Mouse (Mus musculus) olfactory bulb, adult 2 months (tissue): ENCODE data around the gene 4930447C04Rik.
A peak's percentile ranks its signal among the peaks of the same experiment; 100 is the strongest.

ENCODE experiments used
- CTCF ChIP-seq: fragments of 200-500 bp; IDR thresholded peaks from 2 replicates; pipeline ENCODE4 v1.5.1; 2012; ENCODE audit warnings: low read depth, mild to moderate bottlenecking, low read length, moderate library complexity; ENCODE audit not compliant: insufficient read depth
- POLR2A ChIP-seq: fragments of 200-500 bp; IDR thresholded peaks from 2 replicates; pipeline ENCODE4 v1.6.1; 2012; ENCODE audit warnings: mild to moderate bottlenecking, low read depth, low read length, moderate library complexity; ENCODE audit not compliant: insufficient read depth

DNA sequence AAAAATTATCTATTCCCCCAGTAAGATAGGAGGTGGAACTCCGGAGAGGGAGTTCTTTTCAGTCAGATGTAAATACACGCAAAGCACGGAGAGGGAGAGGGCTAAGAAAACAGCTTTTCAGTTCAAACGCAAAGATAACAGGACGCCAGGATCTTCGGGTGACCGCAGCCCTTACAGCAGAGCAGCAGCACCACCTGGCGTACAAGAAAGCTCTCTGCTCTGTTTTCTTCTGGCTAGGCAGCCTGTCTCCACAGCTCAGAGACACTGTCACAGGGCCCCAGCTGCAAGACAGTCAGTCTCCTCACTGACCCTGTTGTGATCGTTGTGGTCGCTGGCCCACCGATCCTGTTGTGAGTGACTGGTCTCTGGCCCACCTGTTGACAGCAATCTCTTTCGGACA is 36.1 kb upstream of the 4930447C04Rik start:
- no peak for TF ChIP-seq POLR2A
- peak; percentile 82 for TF ChIP-seq CTCF
